Mouse (Mus musculus) central nervous system, embryonic 18 days (tissue): ENCODE measurements around the gene Arpc1b. TPM values are rescaled to one million over a fixed set of nuclear protein-coding genes. Genes with fewer than 3 reads are reported as not detected.

Experiments
- polyA plus RNA-seq: library from polyadenylated mRNA; depleted of rRNA; stranded (reverse); fragments of >200 nt; gene quantifications from 2 replicates; pipeline ENCODE4 v1.2.3, GENCODE M21; 2012; rRNA removed

The Arpc1b gene
- 66.6 and 73.3 TPM in 2 replicates for polyA plus RNA-seq

GRCm38 (mm10) chr5:145114071-145114605 lies at the start of gene Arpc1b:
Arpc1b (plus strand) TSS chr5:145114215.

GRCm38 (mm10) chr5:145083632-145084451 lies 30.2 kb upstream of the Arpc1b start, which contains the start of the genes Arpc1a and Kpna7:
Arpc1a (plus strand) TSS chr5:145083830.
Kpna7 (minus strand) TSS chr5:145084030.

DNA sequence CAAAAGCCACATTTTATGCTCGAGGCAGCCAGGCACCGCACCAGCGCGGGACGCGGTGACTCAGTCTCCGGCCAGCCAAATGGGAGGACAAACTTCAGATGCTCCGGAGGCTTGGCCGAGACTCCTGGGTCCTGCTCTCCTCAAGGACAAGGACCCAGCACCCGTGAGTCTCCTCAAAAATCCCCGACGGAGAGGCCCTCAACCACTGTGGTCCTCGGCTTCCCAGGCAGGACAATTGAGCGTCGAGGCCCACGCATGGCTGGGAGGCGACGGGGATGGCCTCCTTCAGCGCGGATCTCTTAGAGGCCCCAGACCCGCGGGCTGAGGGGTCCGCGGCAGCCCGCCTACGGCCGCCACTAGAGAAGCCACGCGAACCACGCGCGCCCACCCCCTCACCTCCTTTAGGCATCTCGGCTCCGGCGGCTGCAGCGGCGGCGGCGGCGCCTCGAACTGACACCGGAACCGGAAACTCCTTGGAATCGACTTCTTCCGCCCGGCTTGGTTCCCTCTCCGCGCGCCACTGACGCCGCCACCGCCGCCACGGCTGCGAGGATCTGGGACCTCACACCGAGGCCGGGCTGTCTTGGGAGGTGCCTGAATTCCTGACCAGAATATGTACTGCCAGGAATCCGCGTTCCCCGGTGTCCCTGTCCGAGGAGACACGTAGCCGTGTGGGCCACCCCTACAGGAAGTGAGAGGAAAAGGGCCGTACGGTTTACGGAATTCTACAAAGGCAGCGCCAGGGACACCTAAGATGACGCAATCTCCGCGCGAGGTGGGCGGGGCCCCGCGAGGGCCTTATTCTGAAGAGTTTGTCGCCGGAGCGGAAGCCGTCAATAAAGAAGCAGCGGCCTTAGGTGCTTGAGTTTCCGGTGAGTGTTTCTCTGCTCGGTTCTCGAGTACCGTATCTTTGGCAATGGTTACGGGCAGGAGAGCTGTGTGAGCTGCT lies 25.8 kb downstream of the Arpc1b start, which contains the start of the genes Pdap1 and Bud31:
Pdap1 (minus strand) TSS at position 668 of the 949 bp plus-strand sequence.
Bud31 (plus strand) TSS at position 792 of the 949 bp plus-strand sequence.

GRCm38 (mm10) chr5:145166536-145167305 lies 52.7 kb downstream of the Arpc1b start, which contains the start of the genes Ptcd1 and Cpsf4:
Ptcd1 (minus strand) TSS chr5:145167108.
Cpsf4 (plus strand) TSS chr5:145167213.

Other genes with a start within 250 kb of the Arpc1b start
- 49.0 and 53.6 TPM in 2 replicates for gene Smurf1, start 148.4 kb upstream of the Arpc1b start, polyA plus RNA-seq
- not detected in 2 replicates for gene Gm4871, start 81.5 kb upstream of the Arpc1b start, polyA plus RNA-seq
- gene 1700018F24Rik, start 71.2 kb upstream of the Arpc1b start, polyA plus RNA-seq, result not detected in 2 replicates
- gene Arpc1a, start 30.4 kb upstream of the Arpc1b start, polyA plus RNA-seq, result 265 and 275 TPM in 2 replicates
- 0.07 TPM in 1 of 2 replicates, not detected in the other for gene Kpna7, start 30.2 kb upstream of the Arpc1b start, polyA plus RNA-seq
- 116 and 119 TPM in 2 replicates for gene Pdap1, start 26.0 kb downstream of the Arpc1b start, polyA plus RNA-seq
- 130 and 142 TPM in 2 replicates for gene Bud31, start 26.1 kb downstream of the Arpc1b start, polyA plus RNA-seq
- gene Ptcd1, start 52.9 kb downstream of the Arpc1b start, polyA plus RNA-seq, result 20.2 and 20.8 TPM in 2 replicates
- gene Cpsf4, start 53.0 kb downstream of the Arpc1b start, polyA plus RNA-seq, result 76.1 and 81.7 TPM in 2 replicates
- gene Atp5j2, start 77.8 kb downstream of the Arpc1b start, polyA plus RNA-seq, result 315 and 348 TPM in 2 replicates
- gene Zkscan14, start 87.7 kb downstream of the Arpc1b start, polyA plus RNA-seq, result 6.3 and 6.5 TPM in 2 replicates
- gene Zkscan5, start 90.3 kb downstream of the Arpc1b start, polyA plus RNA-seq, result 10.2 and 10.4 TPM in 2 replicates
- 17.8 and 18.6 TPM in 2 replicates for gene Zfp655, start 117.5 kb downstream of the Arpc1b start, polyA plus RNA-seq
- gene Zscan25, start 166.3 kb downstream of the Arpc1b start, polyA plus RNA-seq, result 15.4 and 17.4 TPM in 2 replicates
- gene Cyp3a57, start 231.1 kb downstream of the Arpc1b start, polyA plus RNA-seq, result 0.03 and 0.04 TPM in 2 replicates